Mouse (Mus musculus): Measurements from ENCODE around the gene Psors1c2. TPM values are rescaled to one million over a fixed set of nuclear protein-coding genes. Genes with fewer than 3 reads are reported as not detected.
A peak's percentile ranks its signal among the peaks of the same experiment; 100 is the strongest.

Gene Psors1c2
- total RNA-seq (2014; rRNA removed): 0.58 TPM in 1 of 2 replicates, not detected in the other
- polyA plus RNA-seq (2015; fragmentation: Nextera tagmentation; extraction: Ambion mirVana): 0.50 and 0.59 TPM in 2 replicates

DNA sequence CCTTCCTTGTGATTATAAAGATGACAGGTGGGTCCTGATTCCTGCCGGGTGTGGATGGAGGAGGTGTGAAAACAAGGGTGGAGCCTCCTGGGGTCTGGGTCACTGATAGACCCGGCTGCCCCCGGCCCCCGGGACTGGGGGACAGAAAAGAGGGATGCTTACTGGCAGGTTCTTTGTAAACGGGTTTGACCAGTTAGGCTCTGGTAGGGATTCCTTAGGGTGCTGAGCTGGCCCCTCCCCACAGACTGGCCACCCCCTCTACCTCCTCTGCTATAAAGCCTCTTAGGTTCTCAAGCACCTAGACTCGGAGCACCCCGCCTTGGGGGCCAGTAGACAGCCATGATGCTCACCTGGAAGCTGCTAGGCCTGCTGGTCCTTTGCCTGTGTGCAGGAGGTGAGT, at the start of gene Psors1c2:
Psors1c2 (plus strand) TSS at position 301 of the 400 bp plus-strand sequence.
- DNase-seq (ENCODE audit: low spot score): no peak
- whole genome bisulfite sequencing: 47% methylated on average over 7 of the region's 7 CpGs
- H3K4me3 ChIP-seq (ENCODE audit: low read length): no peak within 1 kb of the TSS

DNA sequence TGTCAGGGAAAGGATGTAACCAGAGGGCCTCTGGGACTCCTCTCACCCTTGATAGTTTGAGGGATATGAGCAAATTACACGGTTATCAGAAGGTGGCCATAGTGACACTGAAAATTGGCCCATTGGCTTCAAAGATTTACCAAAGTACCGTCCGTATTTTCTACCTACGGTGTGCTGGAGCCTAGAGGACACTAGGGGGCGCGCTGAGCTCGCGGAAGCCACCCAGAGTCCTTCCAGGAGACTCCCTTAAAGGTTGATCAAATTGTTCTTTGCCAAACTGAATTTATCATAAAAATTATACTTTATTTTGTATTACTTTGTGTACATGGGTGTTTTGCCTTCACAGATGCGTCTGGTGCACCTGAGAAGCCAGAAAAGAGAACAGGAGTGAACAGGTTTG, 48.9 kb upstream of the Psors1c2 start:
- H3K4me1 ChIP-seq (ENCODE audit: insufficient read depth, low read length): no peaks in the 10 kb centered on the region
- WGBS: 3% methylated on average over 9 of the region's 9 CpGs
- 0 out of 2 replicates have a peak, but pooled peaks have one; percentile 35 for ATAC-seq

More for the DNA sequence above, at the start of gene Psors1c2:
- Histone ChIP-seq H3K27ac (no peak within 1 kb of the TSS), H3K9ac (replicated peaks; ENCODE audit: low read length) (no peak within 1 kb of the TSS), H3K27me3 (ENCODE audit: insufficient read depth, low read length) (no peaks in the 10 kb centered on the region), H3K4me2 (ENCODE audit: low read depth, low read length) (no peak within 1 kb of the TSS), H3K4me1 (ENCODE audit: insufficient read depth, low read length) (peaks cover 5% of the 10 kb centered on the region), H3K9me3 (ENCODE audit: low read length) (no peaks in the 10 kb centered on the region), H3K36me3 (ENCODE audit: insufficient read depth, low read length) (no peaks in the 10 kb centered on the region)
- no peak for ATAC-seq
- no peak for TF ChIP-seq CTCF (IDR thresholded peaks at IDR 0.05; ENCODE audit: low read depth)

DNA sequence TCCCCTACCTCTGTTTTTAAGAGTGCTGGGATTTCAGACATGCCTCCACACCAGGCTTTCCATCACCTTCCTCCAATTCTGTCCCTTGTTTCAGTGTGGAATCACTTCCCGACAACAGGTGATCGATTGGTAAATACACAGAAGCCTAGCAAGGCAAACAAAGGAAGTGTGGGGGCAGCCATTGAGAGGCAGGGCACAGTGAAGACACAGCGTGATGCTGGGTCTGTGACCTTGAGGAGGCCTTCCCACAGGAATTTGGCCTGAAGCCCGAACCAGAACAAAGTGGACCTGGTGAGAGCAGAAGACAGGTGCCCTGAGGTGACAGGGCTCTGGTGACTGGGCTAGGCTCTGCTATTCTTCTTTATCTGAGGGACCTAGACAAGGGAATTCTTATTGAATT, 47.3 kb upstream of the Psors1c2 start:
- ATAC-seq (no peak), DNase-seq (ENCODE audit: low spot score) (no peak)
- Histone ChIP-seq H3K4me2 (ENCODE audit: low read depth, low read length) (no peak overlapping the region), H3K27ac (no peak overlapping the region), H3K27me3 (ENCODE audit: insufficient read depth, low read length) (no peaks in the 10 kb centered on the region), H3K36me3 (ENCODE audit: insufficient read depth, low read length) (no peaks in the 10 kb centered on the region), H3K4me3 (ENCODE audit: low read length) (no peak overlapping the region), H3K9ac (replicated peaks; ENCODE audit: low read length) (no peak overlapping the region), H3K9me3 (ENCODE audit: low read length) (no peaks in the 10 kb centered on the region), H3K4me1 (ENCODE audit: insufficient read depth, low read length) (no peaks in the 10 kb centered on the region)
- TF ChIP-seq CTCF (IDR thresholded peaks at IDR 0.05; ENCODE audit: low read depth): no peak
- 29% methylated on average over 4 of the region's 4 CpGs for WGBS

More for the DNA sequence above, 48.9 kb upstream of the Psors1c2 start:
- peak; percentile 79 for DNase-seq (ENCODE audit: low spot score)
- Histone ChIP-seq H3K9me3 (ENCODE audit: low read length) (no peaks in the 10 kb centered on the region), H3K27me3 (ENCODE audit: insufficient read depth, low read length) (no peaks in the 10 kb centered on the region), H3K4me3 (ENCODE audit: low read length) (no peak overlapping the region), H3K27ac (no peak overlapping the region), H3K4me2 (ENCODE audit: low read depth, low read length) (no peak overlapping the region), H3K36me3 (ENCODE audit: insufficient read depth, low read length) (no peaks in the 10 kb centered on the region), H3K9ac (replicated peaks; ENCODE audit: low read length) (no peak overlapping the region)
- peak; percentile 90 for TF ChIP-seq CTCF (IDR thresholded peaks at IDR 0.05; ENCODE audit: low read depth)

DNA sequence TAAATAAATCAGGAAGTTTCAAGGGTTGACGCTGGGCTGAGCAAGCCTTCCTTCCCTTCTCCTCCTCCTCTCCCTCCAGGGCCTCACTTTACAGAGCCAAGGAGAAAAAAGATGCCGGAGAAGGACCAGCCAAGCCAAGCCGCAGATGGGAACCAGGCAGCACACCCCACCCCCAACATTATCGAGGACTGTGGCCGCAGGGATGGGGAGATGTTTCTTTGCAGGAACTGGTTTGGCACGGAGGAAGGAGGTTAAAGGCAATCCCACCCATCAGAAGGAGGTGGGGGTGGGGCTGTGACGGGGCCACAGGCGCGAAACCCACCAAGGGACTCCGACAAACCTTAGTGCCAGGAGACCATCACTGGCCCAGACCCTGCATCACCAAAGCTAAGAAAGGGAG, 46.3 kb upstream of the Psors1c2 start:
- Histone ChIP-seq H3K36me3 (ENCODE audit: insufficient read depth, low read length) (no peaks in the 10 kb centered on the region), H3K9ac (replicated peaks; ENCODE audit: low read length) (no peak overlapping the region), H3K4me3 (ENCODE audit: low read length) (no peak overlapping the region), H3K4me2 (ENCODE audit: low read depth, low read length) (no peak overlapping the region), H3K27me3 (ENCODE audit: insufficient read depth, low read length) (no peaks in the 10 kb centered on the region), H3K9me3 (ENCODE audit: low read length) (no peaks in the 10 kb centered on the region), H3K27ac (no peak overlapping the region), H3K4me1 (ENCODE audit: insufficient read depth, low read length) (no peaks in the 10 kb centered on the region)
- no peak for DNase-seq (ENCODE audit: low spot score)
- no peak for TF ChIP-seq CTCF (IDR thresholded peaks at IDR 0.05; ENCODE audit: low read depth)
- WGBS: 57% methylated on average over 10 of the region's 10 CpGs
- ATAC-seq: no peak

DNA sequence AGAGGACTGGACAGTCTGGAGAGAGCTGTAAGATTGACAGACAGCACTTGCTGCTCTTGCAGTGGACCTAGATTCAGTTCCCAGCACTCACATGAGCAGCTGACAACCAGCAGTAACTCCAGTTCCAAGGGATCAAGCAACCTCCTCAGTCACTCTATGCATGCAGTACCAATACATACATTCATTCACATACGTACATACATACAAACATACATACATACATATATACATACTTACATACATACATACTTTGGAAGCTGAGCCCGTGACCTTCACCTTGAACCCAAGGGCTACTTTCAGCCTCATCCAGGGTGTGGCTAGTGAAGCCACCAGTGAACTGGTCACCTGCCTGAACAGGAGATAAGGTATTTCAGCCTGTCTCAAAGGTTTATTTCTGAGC, 45.0 kb upstream of the Psors1c2 start:
- 95% methylated on average over 2 of the region's 2 CpGs for WGBS
- TF ChIP-seq CTCF (IDR thresholded peaks at IDR 0.05; ENCODE audit: low read depth): no peak
- H3K9me3 ChIP-seq (ENCODE audit: low read length): no peaks in the 10 kb centered on the region
- ATAC-seq (no peak), DNase-seq (ENCODE audit: low spot score) (no peak)
- no peak overlapping the region for H3K4me3 ChIP-seq (ENCODE audit: low read length)
- no peaks in the 10 kb centered on the region for H3K36me3 ChIP-seq (ENCODE audit: insufficient read depth, low read length)
- H3K4me2 ChIP-seq (ENCODE audit: low read depth, low read length): no peak overlapping the region
- no peak overlapping the region for H3K9ac ChIP-seq (replicated peaks; ENCODE audit: low read length)
- no peaks in the 10 kb centered on the region for H3K4me1 ChIP-seq (ENCODE audit: insufficient read depth, low read length)
- no peak overlapping the region for H3K27ac ChIP-seq
- H3K27me3 ChIP-seq (ENCODE audit: insufficient read depth, low read length): no peaks in the 10 kb centered on the region

DNA sequence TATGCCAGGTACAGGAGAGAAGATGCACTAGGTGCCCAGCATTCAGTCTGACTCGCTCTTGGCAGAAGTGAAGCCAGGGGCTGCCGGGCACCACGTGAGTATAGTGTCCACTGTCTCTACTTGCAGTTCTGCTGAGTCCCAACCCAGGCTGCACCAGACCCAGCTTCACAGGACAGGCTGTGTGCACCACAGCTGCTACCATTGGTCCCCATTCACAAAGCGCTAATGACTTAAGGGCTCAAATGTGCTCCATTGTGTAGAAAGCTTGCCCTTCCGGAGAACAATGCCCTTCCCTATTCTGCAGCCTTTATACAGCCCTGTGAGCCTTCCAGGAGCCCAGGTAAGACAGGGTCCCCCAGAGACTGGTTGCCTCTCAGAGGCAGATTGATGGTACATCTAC, 42.7 kb upstream of the Psors1c2 start:
- H3K4me3 ChIP-seq (ENCODE audit: low read length): no peak overlapping the region
- DNase-seq (ENCODE audit: low spot score) (no peak), ATAC-seq (no peak)
- H3K9me3 ChIP-seq (ENCODE audit: low read length): no peaks in the 10 kb centered on the region
- no peak overlapping the region for H3K27ac ChIP-seq
- no peaks in the 10 kb centered on the region for H3K36me3 ChIP-seq (ENCODE audit: insufficient read depth, low read length)
- H3K27me3 ChIP-seq (ENCODE audit: insufficient read depth, low read length): no peaks in the 10 kb centered on the region
- WGBS: 53% methylated on average over 5 of the region's 5 CpGs
- TF ChIP-seq CTCF (IDR thresholded peaks at IDR 0.05; ENCODE audit: low read depth): no peak
- no peak overlapping the region for H3K4me2 ChIP-seq (ENCODE audit: low read depth, low read length)
- no peak overlapping the region for H3K9ac ChIP-seq (replicated peaks; ENCODE audit: low read length)
- no peaks in the 10 kb centered on the region for H3K4me1 ChIP-seq (ENCODE audit: insufficient read depth, low read length)

DNA sequence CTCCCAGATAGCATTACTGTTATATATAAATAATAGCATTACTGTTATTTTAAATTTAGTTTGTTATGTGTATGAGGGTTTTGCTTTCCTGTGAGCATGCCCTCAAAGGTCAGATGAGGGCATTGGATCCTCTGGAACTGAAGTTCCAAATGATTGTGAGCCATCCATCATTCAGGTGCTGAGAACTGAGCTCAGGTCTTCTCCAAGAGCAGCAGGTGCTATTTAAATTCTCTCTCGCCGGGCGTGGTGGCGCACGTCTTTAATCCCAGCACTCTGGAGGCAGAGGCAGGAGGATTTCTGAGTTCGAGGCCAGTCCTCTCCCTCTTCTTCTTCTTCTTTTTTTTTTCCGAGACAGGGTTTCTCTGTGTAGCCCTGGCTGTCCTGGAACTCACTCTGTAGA, 35.9 kb upstream of the Psors1c2 start:
- TF ChIP-seq CTCF (IDR thresholded peaks at IDR 0.05; ENCODE audit: low read depth): no peak
- 98% methylated on average over 7 of the region's 7 CpGs for WGBS
- Histone ChIP-seq H3K4me1 (ENCODE audit: insufficient read depth, low read length) (no peaks in the 10 kb centered on the region), H3K27me3 (ENCODE audit: insufficient read depth, low read length) (no peaks in the 10 kb centered on the region), H3K27ac (no peak overlapping the region), H3K36me3 (ENCODE audit: insufficient read depth, low read length) (no peaks in the 10 kb centered on the region), H3K4me2 (ENCODE audit: low read depth, low read length) (no peak overlapping the region), H3K4me3 (ENCODE audit: low read length) (no peak overlapping the region), H3K9ac (replicated peaks; ENCODE audit: low read length) (no peak overlapping the region), H3K9me3 (ENCODE audit: low read length) (no peaks in the 10 kb centered on the region)
- ATAC-seq: no peak
- DNase-seq (ENCODE audit: low spot score): no peak

Data from hindbrain, postnatal 0 days (tissue).